In genomic region chr14:25800166-25800960, GRCm38 (mm10) we compare ENCODE assay signal across 8 mouse cellular contexts. TPM values are rescaled to one million over a fixed set of nuclear protein-coding genes. Genes with fewer than 3 reads are reported as not detected.
DNase-seq lines count a peak whose midpoint lies in the region; ATAC-seq and TF ChIP-seq lines count a peak whose summit lies in the region.

No protein-coding gene starts in this region.

- TF ChIP-seq POLR2A in CH12.LX (IDR thresholded peaks at IDR 0.05; ENCODE audit: low read depth, low read length) = no peak

- H3K4me2 ChIP-seq in CH12.LX (ENCODE audit: insufficient read depth, low read depth, poor library complexity, severe bottlenecking) = no peak overlapping the region
- no peak overlapping the region for H3K4me2 ChIP-seq in forebrain, embryonic 14.5 days (ENCODE audit: low read length)
- H3K4me2 ChIP-seq in liver, postnatal 0 days (ENCODE audit: low read depth, low read length) = no peak overlapping the region
- H3K4me2 ChIP-seq in neural tube, embryonic 15.5 days = peak overlapping the region; percentile 42

- in situ Hi-C loops in CH12.LX (cut with MboI; ENCODE audit: low pct_ligation_motif_present, low pct_unique_long_range_greater_than_20kb, low sequenced_read_pairs) = no loop called here

- no peaks in the 10 kb centered on the region for H3K79me2 ChIP-seq in CH12.LX (replicated peaks; ENCODE audit: control insufficient read depth, extremely low read depth, insufficient read depth, poor library complexity, severe bottlenecking)

- no peak overlapping the region for H3K27ac ChIP-seq in CH12.LX (ENCODE audit: insufficient read depth, low read depth)
- H3K27ac ChIP-seq in forebrain, embryonic 14.5 days (ENCODE audit: low read depth, low read length) = no peak overlapping the region
- H3K27ac ChIP-seq in liver, postnatal 0 days (ENCODE audit: low read depth) = no peak overlapping the region
- peak overlapping the region; percentile 13; the same call in 1 of the 2 replicates for H3K27ac ChIP-seq in neural tube, embryonic 15.5 days (replicated peaks)

- intact Hi-C loops in heart, postnatal 10 days (cut with DNase I) = loop anchor here (2.0 to 5.0 kb wide), 3 partner anchors 30 to 94 kb away; no protein-coding TSS in a partner anchor

- 0 out of 4 replicates have a peak, but pooled peaks cover 0 to 2% of the 10 kb centered on the region in 2 experiments for H3K4me1 ChIP-seq in CH12.LX (ENCODE audit: control insufficient read depth in 1 of 2, insufficient read depth in 2 of 2)
- H3K4me1 ChIP-seq in forebrain, embryonic 14.5 days (ENCODE audit: control insufficient read depth, insufficient read depth, low read length) = no peaks in the 10 kb centered on the region
- H3K4me1 ChIP-seq in liver, postnatal 0 days (ENCODE audit: insufficient read depth) = no peaks in the 10 kb centered on the region
- H3K4me1 ChIP-seq in neural tube, embryonic 15.5 days = peaks cover 15% of the 10 kb centered on the region

- TF ChIP-seq RAD21 in CH12.LX (IDR thresholded peaks at IDR 0.05; ENCODE audit: low read depth, low read length) = peak; percentile 85

- TF ChIP-seq EP300 in CH12.LX (IDR thresholded peaks at IDR 0.05; ENCODE audit: low read length) = no peak
- no peak for TF ChIP-seq EP300 in liver, postnatal 0 days (IDR thresholded peaks at IDR 0.05; ENCODE audit: low read depth)

- 31% methylated on average over 19 of the region's 19 CpGs for WGBS in forebrain, embryonic 14.5 days
- 22% methylated on average over 19 of the region's 19 CpGs for WGBS in liver, postnatal 0 days (ENCODE audit: insufficient replicate concordance)
- WGBS in neural tube, embryonic 15.5 days = 24% methylated on average over 19 of the region's 19 CpGs

- dilution Hi-C loops in CH12.LX (cut with MboI; ENCODE audit: extremely low pct_ligation_motif_present, extremely low pct_unique_long_range_greater_than_20kb, low sequenced_read_pairs) = no loop called here

- peak; percentile 60 for DNase-seq in CH12.LX (ENCODE audit: extremely low read depth)
- peak; percentile 28 for DNase-seq in c-Kit-positive CD71-positive TER-119-positive erythroid progenitor cells, embryonic 14.5 days (ENCODE audit: low spot score)
- peak; percentile 76 for DNase-seq in forebrain, embryonic 14.5 days (ENCODE audit: low spot score)
- peak; percentile 92 to 96 for DNase-seq in heart, postnatal 10 days
- DNase-seq in kidney, postnatal 36 days = peak; percentile 72 to 92
- peak; percentile 85 for DNase-seq in liver, postnatal 0 days
- DNase-seq in testis, postnatal 10 days (ENCODE audit: low spot score) = peak; percentile 94

- no peaks in the 10 kb centered on the region for H3K36me3 ChIP-seq in CH12.LX (replicated peaks in 1 of 2; ENCODE audit: control insufficient read depth in 1 of 2, insufficient read depth in 1 of 2, low read length in 1 of 2)
- H3K36me3 ChIP-seq in forebrain, embryonic 14.5 days (ENCODE audit: control insufficient read depth, insufficient read depth, low read length) = no peaks in the 10 kb centered on the region
- no peaks in the 10 kb centered on the region for H3K36me3 ChIP-seq in liver, postnatal 0 days (replicated peaks; ENCODE audit: insufficient read depth, low read length)
- no peaks in the 10 kb centered on the region for H3K36me3 ChIP-seq in neural tube, embryonic 15.5 days

- no peak overlapping the region for H3K9ac ChIP-seq in CH12.LX (ENCODE audit: insufficient read depth, low read depth)
- no peak overlapping the region for H3K9ac ChIP-seq in forebrain, embryonic 14.5 days (ENCODE audit: low read length)
- H3K9ac ChIP-seq in liver, postnatal 0 days (replicated peaks) = no peak overlapping the region
- H3K9ac ChIP-seq in neural tube, embryonic 15.5 days (replicated peaks) = no peak overlapping the region

- H3K27me3 ChIP-seq in CH12.LX (replicated peaks) = peaks cover 5% of the 10 kb centered on the region
- H3K27me3 ChIP-seq in forebrain, embryonic 14.5 days (replicated peaks; ENCODE audit: control insufficient read depth, insufficient read depth, low read length) = no peaks in the 10 kb centered on the region
- peaks cover 5% of the 10 kb centered on the region; the same call in 1 of the 2 replicates for H3K27me3 ChIP-seq in liver, postnatal 0 days (ENCODE audit: insufficient read depth, low read length)
- H3K27me3 ChIP-seq in neural tube, embryonic 15.5 days (replicated peaks) = no peaks in the 10 kb centered on the region; the same call in 1 of the 2 replicates

- peak; percentile 50; the same call in 1 of the 2 replicates for ATAC-seq in forebrain, embryonic 14.5 days
- peak; percentile 55; the same call in 1 of the 2 replicates for ATAC-seq in liver, postnatal 0 days
- peak; percentile 55; the same call in 1 of the 2 replicates for ATAC-seq in neural tube, embryonic 15.5 days (ENCODE audit: low FRiP score)

- peak; percentile 88 to 93 for TF ChIP-seq CTCF in CH12.LX (conservative IDR thresholded peaks at IDR 0.05 in 1 of 2, IDR thresholded peaks at IDR 0.05 in 1 of 2; ENCODE audit: low read depth in 2 of 2, low read length in 2 of 2)
- TF ChIP-seq CTCF in liver, postnatal 0 days (IDR thresholded peaks at IDR 0.05; ENCODE audit: low read depth) = peak; percentile 97

- no peaks in the 10 kb centered on the region for H3K9me3 ChIP-seq in CH12.LX (replicated peaks; ENCODE audit: low read length)
- H3K9me3 ChIP-seq in forebrain, embryonic 14.5 days (replicated peaks; ENCODE audit: control insufficient read depth, low read length) = no peaks in the 10 kb centered on the region
- H3K9me3 ChIP-seq in liver, postnatal 0 days (ENCODE audit: low read length) = no peaks in the 10 kb centered on the region
- no peaks in the 10 kb centered on the region for H3K9me3 ChIP-seq in neural tube, embryonic 15.5 days (replicated peaks)

- no peak overlapping the region for H3K4me3 ChIP-seq in CH12.LX (replicated peaks in 1 of 3; ENCODE audit: low read depth in 2 of 3, low read length in 2 of 3, poor library complexity in 1 of 3)
- H3K4me3 ChIP-seq in forebrain, embryonic 14.5 days (ENCODE audit: low read depth, low read length) = no peak overlapping the region
- no peak overlapping the region for H3K4me3 ChIP-seq in liver, postnatal 0 days (ENCODE audit: low read depth, low read length)
- no peak overlapping the region for H3K4me3 ChIP-seq in neural tube, embryonic 15.5 days (replicated peaks)

TF ChIP-seq in CH12.LX, 34 proteins besides CTCF, POLR2A, EP300 and RAD21:
- TF ChIP-seq SMC3 (IDR thresholded peaks at IDR 0.05; ENCODE audit: low read depth, low read length) = peak; percentile 82
- no peak for TF ChIP-seq CHD2 (IDR thresholded peaks at IDR 0.05; ENCODE audit: low read length)
- peak; percentile 24; the same call in 1 of the 2 replicates for TF ChIP-seq IRF4 (IDR thresholded peaks at IDR 0.05; ENCODE audit: low read depth, low read length)
- TF ChIP-seq NELFE (IDR thresholded peaks at IDR 0.05; ENCODE audit: low read depth, low read length) = peak; percentile 34; the same call in 1 of the 2 replicates
- TF ChIP-seq ZC3H11A (IDR thresholded peaks at IDR 0.05; ENCODE audit: low read depth, low read length) = peak; percentile 7; the same call in 1 of the 2 replicates
- TF ChIP-seq MYC (IDR thresholded peaks at IDR 0.05; ENCODE audit: low read depth, low read length) = no peak
- no peak for TF ChIP-seq KAT2A (IDR thresholded peaks at IDR 0.05; ENCODE audit: insufficient replicate concordance, low read length)

RNA-seq across cellular contexts. Expression of gene Zcchc24, which starts 31.5 kb away (rescaled TPM):
- 0.04 and 0.08 TPM in 2 replicates for total RNA-seq in CH12.LX (2012; rRNA removed)
- 0.05 and 0.09 TPM in 2 replicates for total RNA-seq in CH12.LX (2014; rRNA removed)
- 0.40 and 0.44 TPM in 2 replicates for polyA plus RNA-seq in CH12.LX (2012; ENCODE audit: insufficient read length, low read depth)
- polyA plus RNA-seq in forebrain, embryonic 14.5 days (2014; fragmentation: Nextera tagmentation; extraction: Ambion mirVana) = 8.0 and 9.8 TPM in 2 replicates
- 10 to 100 TPM; 51.8 to 60.1 TPM for total RNA-seq in heart, postnatal 10 days (2021)
- polyA plus RNA-seq in liver, postnatal 0 days (2015; fragmentation: Nextera tagmentation; extraction: Ambion mirVana) = 13.7 and 13.8 TPM in 2 replicates
- polyA plus RNA-seq in neural tube, embryonic 15.5 days (2015; fragmentation: Nextera tagmentation; extraction: Ambion mirVana) = 13.4 and 17.0 TPM in 2 replicates

RNA-seq across cellular contexts. Expression of gene Anxa11, which starts 41.6 kb away (rescaled TPM):
- total RNA-seq in CH12.LX (2012; rRNA removed) (8.4 and 8.8 TPM in 2 replicates), CH12.LX (2014; rRNA removed) (4.6 and 5.0 TPM in 2 replicates)
- 31.4 and 35.0 TPM in 2 replicates for polyA plus RNA-seq in CH12.LX (2012; ENCODE audit: insufficient read length, low read depth)
- 2.3 and 3.1 TPM in 2 replicates for polyA plus RNA-seq in forebrain, embryonic 14.5 days (2014; fragmentation: Nextera tagmentation; extraction: Ambion mirVana)
- 10 to 100 TPM; 76.4 to 83.4 TPM for total RNA-seq in heart, postnatal 10 days (2021)
- polyA plus RNA-seq in liver, postnatal 0 days (2015; fragmentation: Nextera tagmentation; extraction: Ambion mirVana) = 13.1 and 13.9 TPM in 2 replicates
- 2.3 and 15.9 TPM in 2 replicates for polyA plus RNA-seq in neural tube, embryonic 15.5 days (2015; fragmentation: Nextera tagmentation; extraction: Ambion mirVana)

Comparison
In these comparisons a context has a peak if more than half of its experiments do, and no peak if none do; other contexts are left out.
1. DNase-seq: peak in every context shown above with its lines; median percentile 94 in heart, postnatal 10 days; 94 in testis, postnatal 10 days; 85 in liver, postnatal 0 days; 82 in kidney, postnatal 36 days; 76 in forebrain, embryonic 14.5 days; 60 in CH12.LX; 28 in c-Kit-positive CD71-positive TER-119-positive erythroid progenitor cells, embryonic 14.5 days.